Mouse (Mus musculus) T-helper 1 cell (primary cell): ENCODE data around the gene Gper1.
"Not testable (repeated sequence)": the region's sequence is repeated elsewhere in the genome, so short reads cannot be mapped to it uniquely, and the experiment has no call there.

Experiments
- in situ Hi-C: fragments of 300-600 bp; cut with MboI, MseI; formaldehyde crosslinking; loops from one replicate; pipeline ENCODE4 v1.15.1; 2025; ENCODE audit warnings: high pct_unique_total_duplicates

The Gper1 gene

DNA sequence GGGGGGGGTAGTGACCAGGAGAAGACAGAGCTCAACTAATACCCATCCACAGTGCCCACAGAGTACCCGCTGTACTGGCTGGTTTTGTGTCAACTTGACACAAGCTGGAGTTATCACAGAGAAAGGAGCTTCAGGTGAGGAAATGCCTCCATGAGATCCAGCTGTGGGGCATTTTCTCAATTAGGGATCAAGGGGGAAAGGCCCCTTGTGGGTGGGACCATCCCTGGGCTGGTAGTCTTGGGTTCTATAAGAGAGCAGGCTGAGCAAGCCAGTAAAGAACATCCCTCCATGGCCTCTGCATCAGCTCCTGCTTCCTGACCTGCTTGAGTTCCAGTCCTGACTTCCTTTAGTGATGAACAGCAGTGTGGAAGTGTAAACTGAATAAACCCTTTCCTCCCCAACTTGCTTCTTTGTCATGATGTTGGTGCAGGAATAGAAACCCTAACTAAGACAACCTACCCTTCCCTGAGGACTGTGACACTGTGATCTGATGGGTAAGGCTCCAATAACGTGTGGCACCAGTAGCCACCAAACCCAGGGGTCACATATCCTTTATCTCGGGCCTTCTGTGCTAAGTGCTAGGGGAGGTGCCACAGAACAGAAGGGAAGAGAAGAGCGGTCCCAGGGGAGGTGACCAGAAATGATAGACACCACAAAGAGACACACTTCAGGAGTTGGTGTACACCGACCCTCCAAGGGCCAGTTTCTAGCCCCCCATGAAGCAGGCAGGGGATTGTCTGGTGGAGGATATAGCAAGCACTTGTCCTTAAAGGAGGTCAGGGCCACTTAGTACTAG lies 32.4 kb upstream of the Gper1 start:
- in situ Hi-C loops, result not testable (repeated sequence)

DNA sequence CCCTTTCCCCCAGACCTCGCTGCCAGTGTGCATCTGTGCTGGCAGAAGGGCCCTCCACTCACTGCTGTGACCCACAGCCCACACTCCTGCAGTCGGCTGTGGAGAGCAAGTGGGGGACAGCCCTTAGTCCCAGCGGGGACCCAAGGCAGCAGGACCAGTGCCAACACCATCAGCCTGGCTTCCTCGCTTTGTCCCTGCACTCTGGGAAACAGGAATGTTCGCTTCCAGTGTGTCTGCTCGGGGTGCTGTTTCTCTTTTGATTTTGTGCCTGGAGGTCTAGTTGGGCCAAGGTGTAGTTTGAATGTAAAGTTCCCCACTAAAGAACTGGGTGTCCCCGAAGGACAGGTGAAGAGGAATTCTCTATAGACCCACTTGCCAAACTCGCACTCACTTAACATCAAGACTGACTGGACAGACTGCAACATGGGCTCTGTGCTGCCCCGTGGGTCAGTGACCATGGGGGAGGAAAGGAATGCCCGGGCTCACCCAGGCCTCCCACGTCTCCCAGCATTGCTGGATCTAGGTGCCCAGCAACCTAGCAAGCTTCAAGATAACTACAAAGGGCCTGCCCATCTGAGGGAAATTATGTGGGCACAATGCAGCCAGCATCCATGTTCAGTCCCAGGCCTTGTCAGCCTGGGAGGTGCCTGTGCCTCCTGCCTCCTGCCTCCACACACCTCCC lies 31.5 kb upstream of the Gper1 start:
- in situ Hi-C loops, result no loop called here

DNA sequence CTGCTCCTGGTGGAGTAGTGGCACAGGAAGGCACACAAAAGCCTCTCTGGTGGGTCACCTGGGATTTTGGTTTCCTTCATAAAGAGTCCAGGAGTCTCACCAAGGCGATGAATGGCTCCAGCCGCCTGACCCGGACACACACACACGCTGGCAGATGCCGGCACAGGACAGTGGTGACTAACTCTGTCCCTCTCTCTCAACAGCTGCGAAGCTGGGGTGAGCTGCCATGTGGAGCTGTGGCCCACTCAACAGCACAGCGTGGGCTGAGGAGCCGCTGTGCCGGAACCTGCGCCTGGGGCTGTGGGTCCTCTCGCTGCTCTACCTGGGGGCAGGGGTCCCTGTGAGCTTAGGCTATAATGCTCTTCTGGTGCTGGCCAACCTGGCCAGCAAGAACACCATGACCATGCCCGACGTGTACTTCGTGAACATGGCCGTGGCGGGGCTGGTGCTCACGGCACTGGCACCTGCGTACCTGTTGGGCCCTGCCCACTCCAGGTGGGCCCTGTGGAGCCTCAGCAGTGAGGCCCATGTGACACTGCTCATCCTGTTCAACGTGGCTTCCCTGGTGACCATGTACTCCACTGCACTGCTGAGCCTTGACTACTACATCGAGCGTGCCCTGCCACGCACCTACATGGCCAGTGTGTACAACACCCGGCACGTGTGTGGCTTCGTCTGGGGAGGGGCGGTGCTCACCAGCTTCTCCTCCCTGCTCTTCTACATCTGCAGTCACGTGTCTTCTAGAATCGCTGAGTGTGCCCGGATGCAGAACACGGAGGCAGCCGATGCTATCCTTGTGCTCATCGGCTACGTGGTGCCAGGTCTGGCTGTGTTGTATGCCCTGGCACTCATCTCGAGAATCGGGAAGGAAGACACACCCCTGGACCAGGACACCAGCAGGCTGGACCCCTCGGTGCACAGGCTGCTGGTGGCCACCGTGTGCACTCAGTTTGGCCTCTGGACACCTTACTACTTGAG lies 30.4 kb upstream of the Gper1 start:
- in situ Hi-C loops, result no loop called here

- in situ Hi-C loops, result no loop called here
Observed at GRCm38 (mm10) chr5:139393197-139393588, 29.8 kb upstream of the Gper1 start.

- in situ Hi-C loops, result no loop called here
Observed at GRCm38 (mm10) chr5:139394399-139394798, 28.6 kb upstream of the Gper1 start.

DNA sequence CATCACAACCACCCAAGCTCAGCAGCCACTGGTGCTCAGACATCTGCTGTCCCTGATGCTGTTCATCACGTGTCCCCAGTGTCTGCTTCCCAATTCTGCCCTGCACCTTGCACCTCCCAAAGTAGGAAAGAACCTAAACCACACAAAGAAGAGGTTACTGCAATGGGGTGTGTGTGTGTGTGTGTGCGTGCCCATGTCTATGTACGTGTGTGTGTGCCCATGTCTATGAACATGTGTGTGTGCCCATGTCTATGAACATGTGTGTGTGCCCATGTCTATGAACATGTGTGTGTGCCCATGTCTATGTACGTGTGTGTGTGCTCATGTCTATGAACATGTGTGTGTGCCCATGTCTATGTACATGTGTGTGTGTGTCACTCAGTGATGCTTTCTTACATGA lies 27.4 kb upstream of the Gper1 start:
- in situ Hi-C loops, result no loop called here

GRCm38 (mm10) chr5:139397359-139397916 lies 25.5 kb upstream of the Gper1 start:
- in situ Hi-C loops, result no loop called here

DNA sequence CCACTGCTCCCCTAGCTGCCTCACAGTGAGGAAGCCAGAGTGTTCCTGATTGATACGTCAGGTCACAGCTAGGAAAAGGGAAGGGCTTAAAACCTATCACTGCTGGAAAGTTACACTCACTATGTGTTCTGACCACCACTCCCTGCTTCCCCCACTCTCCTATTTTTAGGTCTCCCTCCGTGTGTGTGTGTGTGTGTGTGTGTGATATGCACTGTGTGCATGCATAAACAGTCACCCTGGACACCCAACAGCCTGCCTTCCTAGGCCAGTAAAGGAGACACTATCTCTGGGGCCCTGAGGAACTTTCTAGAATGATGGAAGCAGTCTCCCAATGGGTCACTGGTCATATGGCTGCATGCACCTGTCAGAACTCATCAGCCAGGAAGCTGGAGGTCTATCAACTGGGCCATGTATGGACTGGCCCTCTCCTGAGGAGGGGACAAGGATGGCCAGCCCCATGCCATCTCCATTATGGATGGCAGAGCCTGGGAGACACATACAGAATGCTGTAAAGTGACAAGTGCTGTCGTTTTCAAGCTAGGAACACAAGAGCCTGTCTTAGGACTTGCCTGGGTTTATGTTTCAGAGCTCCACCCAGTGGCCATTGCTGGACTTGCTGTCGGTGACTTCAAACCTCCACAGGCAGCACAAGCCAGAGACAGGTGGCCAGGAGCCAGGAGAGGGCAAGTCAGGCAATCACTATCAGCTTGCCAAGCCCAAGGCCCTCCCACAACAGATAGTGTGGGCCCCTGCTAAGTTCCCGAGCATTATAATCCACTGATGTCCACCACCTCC lies 24.8 kb upstream of the Gper1 start:
- in situ Hi-C loops, result no loop called here

DNA sequence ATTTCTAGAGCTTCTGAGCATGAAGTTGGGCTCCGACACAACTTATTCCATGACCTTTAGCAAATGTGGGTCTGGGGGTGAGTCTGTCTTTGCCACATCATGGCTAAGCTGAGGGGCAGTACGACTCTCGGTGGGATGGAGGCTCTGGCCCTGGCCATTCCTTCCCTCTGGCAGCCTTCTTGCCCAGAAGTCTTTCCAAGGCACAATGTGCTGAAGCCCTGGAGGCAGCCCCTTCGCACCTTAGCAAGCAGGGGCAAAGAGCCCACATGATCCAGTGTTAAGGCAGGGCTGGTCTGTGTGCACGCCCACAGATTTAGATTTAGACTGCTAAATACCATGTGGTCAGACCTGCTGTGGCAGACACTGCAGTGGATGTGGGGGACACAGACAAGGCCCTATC lies 24.2 kb upstream of the Gper1 start:
- in situ Hi-C loops, result no loop called here

- in situ Hi-C loops, result loop anchor here (5.0 kb wide), 1 partner anchor 38 kb away; no protein-coding TSS in a partner anchor
Observed at GRCm38 (mm10) chr5:139399991-139400390, 23.0 kb upstream of the Gper1 start.

GRCm38 (mm10) chr5:139402106-139402505 lies 20.8 kb upstream of the Gper1 start:
- in situ Hi-C loops, result loop anchor here (5.0 kb wide), 1 partner anchor 40 kb away; no protein-coding TSS in a partner anchor

- in situ Hi-C loops, result loop anchor here (5.0 kb wide), 1 partner anchor 41 kb away; no protein-coding TSS in a partner anchor
Observed at GRCm38 (mm10) chr5:139403692-139404260, 19.2 kb upstream of the Gper1 start.

DNA sequence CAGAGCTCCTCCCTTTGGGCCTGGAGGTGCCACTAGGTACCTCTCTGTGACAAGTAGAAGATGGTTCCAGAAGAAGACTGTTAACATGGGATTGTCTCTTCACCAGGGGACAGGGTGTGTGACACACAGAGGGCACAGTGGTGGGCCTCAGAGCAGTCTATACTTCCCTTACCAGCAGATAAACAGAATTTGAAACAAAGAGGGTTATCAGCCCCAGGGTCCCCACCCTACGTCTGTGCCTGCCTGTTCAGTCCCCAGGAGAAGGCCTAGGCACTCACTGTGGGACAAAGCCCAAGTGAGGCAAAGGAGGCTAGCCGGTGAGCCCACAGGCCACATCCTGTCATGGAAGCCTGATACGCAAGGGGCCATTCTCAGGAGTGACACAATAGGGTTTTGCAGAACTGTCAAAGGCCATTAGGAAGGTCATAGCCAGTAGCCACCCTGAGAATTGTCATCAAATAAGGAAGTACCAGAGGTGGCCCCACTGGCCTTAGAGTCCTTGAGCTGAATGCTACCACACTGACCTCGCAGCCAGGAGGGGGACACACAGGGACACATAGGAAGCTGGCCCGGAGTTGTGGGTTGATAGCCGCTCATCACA lies 18.1 kb upstream of the Gper1 start, which contains the start of gene C130050O18Rik:
C130050O18Rik (plus strand) TSS at position 480 of the 601 bp plus-strand sequence.
- in situ Hi-C loops, result loop anchor here (5.0 kb wide), 1 partner anchor 43 kb away; no protein-coding TSS in a partner anchor

DNA sequence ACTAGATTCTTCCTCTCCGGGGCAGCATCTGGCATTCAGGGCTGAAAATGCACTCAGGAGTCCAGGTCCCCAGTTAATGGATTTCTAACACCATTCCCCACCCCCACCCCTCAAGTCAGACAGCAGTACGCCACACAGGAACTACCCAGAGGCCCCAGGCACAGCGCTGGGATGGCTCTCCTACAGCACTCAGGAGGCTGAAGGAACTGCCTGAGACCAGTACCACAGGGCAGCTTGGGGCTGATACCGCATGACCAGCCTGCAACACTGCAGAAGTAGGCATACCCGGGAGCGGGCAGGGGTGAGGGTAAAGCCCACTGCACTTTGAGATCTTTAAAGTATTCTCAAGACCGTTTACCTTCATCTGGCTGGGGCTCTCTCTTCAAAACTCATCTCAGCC lies 17.5 kb upstream of the Gper1 start:
- in situ Hi-C loops, result no loop called here

DNA sequence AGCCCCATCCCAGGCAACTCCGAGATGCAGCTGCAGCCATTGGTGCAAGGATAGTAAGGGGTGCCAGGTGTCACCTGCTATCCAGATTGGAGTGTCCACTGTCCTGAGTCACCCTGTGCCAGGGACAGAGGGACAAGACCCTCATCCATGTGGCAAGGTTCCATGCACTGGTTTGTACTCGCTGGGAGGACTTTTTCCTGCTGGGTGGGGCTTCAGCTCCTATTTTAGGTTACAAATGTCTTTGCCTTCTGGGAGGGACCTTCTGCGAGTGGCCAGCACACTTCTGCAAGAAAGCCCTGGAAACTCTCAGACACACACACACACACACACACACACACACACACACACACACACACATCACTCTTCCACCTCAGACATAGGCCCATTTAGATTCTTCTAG lies 17.0 kb upstream of the Gper1 start:
- in situ Hi-C loops, result no loop called here

DNA sequence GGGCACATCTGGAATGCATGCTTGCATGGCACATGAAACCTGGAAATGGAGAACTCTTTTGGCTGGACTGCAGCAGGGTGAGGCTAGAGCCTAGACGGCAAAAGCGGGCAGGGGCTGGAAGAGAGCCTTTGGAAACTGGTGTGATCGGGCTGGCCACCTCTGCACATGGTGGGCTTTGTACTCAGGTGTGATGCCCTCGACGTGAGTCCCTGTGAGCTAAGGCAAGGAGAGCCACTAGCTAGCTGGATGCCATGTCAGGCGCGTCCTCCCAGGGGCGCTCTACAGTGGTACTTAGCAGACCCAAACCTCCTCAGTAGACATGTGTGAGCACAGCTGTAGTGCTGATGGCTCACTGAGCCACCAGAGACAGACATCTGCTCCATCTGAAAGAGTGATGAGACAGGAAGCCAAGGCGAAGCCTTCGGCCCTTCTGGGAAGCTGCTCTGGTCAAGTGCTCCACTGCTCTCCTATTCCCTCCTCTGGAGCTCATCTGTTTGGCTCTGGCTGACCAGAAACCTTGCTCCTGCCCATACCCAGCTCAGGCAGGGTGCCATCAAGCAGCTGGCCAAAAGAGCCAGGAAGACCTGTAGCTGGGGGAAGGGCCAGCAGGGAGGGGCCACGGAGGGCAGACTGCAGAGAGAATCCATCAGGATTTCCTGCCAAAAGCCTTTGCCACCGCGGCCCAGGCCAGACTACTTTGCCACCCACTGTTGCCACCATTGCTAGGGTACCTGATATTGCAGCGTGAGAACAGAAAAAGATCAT lies 15.6 kb upstream of the Gper1 start:
- in situ Hi-C loops, result no loop called here

DNA sequence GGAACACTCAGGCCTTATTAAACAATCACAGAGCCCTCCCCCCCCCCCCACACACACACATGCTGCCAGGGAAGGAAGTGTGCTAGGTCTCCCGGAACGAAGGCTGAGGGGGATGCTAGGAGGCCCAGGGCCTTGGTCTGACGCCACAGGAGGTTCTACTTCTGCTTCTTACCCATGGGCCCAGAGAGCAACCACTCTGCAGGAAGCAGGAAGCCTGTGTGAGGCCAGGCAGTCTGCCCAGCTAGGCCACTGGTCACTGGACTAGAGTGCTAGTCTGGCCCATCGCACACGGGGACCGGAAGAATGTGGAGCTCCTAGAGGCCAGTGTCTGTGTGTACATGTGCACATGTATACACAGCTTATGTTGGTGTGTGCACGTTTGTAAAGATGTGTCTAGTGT lies 14.4 kb upstream of the Gper1 start:
- in situ Hi-C loops, result no loop called here

GRCm38 (mm10) chr5:139409412-139409811 lies 13.5 kb upstream of the Gper1 start:
- in situ Hi-C loops, result no loop called here

DNA sequence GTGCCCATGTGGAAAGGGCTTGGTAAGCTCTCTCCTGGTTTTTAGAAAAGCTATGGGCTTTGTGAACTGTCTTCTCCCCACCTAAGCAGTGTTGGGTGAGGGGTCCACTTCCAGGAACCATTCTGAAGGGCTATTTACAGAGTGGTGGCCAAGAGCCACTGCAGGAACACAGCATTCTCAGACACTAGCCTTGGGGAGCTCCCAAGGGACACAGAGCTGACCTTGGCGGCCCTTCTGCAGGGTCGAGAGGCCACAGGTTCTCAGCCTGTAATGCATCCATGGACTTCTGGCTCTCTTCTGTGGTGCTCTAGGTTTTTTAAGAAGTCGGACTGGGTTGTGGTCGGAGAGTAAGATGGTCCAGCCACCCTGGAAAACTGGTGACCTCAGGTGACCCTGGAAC lies 12.9 kb upstream of the Gper1 start:
- in situ Hi-C loops, result no loop called here
